Mouse (Mus musculus) WW6 (cell line): ENCODE results near the gene Gzf1.

Source experiments
- DNase-seq: peaks from one replicate; pipeline ENCODE4 v3.0.0-alpha.2; 2013; ENCODE audit warnings: low read depth, low spot score

Gene Gzf1

DNA sequence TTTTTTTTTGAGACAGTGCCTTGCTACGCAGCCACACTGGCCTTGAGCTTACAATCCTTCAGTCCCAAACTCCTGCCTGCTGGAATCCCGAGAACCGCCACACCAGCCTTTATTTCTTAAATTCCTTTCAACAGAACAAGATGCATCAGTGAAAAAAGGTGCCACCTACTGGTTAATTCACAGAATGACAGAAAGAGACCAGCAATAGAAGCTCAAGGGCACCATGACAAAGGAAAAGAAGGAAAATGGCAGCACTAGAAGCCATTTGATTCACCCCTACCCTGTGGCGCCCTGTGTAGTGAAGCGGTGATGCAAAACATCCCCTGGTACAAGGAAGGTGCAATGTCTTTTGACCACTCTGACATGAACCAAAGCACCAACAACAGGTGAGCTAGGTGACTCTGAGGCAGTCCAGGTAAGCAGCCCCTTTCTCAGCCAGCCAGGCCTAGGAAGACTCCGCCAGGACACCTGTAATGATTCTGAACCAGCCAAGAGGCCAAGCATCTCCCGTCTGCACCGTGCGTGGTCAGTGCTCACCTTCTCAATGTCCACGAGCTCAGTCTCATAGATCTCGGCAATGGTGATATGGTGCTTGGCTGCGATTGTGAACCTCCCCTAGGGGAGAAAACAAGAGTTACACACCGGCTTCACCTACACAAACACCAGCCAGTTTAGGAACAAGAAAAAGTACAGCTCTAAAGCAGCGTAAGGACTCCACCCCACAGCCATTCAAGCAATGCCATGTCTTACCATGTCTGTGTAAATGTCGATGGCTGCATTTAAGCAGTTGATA is 25.8 kb downstream of the Gzf1 start:
- no peak for DNase-seq

DNA sequence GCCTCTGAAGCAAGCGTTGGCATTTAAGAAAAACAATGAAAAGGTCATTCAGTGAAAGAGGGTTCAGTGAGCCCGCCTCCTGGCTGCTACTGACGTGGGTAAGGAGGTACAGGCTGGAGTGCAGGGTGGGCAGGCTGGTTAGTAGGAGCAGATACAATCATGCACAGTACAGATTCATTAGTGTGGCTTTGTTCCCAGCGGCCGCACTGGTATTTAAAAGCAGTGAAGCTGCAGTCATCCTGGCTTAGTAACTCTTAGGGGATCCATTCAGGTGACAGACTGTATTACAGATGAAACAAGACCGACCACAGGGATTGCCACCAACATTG is 26.3 kb downstream of the Gzf1 start:
- no peak for DNase-seq

DNA sequence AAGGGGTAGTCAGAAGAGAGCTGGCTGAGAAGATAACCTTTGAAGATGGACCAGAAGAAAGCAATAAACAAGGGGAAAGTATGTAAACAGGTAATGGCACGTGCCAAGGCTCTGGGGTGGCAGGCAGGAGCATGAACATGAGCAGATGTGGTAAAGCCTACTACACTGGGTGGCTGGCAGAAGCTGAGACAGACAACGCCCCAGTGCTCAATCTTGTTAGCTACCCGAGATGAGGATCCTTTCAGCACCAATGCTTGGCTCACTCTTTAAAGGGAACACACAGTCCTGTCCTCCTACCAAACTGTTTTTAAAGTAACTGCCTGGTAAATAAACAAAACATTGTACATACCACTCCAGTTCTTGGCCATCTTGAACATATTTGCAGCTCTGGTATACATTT is 31.5 kb downstream of the Gzf1 start:
- no peak for DNase-seq

DNA sequence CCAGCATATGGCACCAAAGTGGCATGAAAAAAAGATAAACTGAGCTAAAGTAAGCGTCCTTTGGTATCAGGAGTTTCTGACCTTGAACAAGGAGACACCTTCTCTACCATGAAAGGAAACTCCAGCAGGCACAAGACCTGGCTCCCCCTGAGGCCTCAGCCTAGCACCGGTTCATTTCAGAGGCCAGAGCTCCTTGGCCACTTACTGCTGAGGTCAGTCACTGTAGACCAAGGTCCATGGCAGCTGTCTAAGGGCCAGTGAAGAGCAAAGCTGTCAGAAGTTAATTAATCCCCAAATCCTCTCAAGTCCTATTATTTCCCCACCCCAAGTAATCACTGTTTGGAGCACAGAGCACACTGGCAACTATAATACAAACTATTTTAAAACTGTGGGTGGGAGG is 36.2 kb downstream of the Gzf1 start:
- no peak for DNase-seq

DNA sequence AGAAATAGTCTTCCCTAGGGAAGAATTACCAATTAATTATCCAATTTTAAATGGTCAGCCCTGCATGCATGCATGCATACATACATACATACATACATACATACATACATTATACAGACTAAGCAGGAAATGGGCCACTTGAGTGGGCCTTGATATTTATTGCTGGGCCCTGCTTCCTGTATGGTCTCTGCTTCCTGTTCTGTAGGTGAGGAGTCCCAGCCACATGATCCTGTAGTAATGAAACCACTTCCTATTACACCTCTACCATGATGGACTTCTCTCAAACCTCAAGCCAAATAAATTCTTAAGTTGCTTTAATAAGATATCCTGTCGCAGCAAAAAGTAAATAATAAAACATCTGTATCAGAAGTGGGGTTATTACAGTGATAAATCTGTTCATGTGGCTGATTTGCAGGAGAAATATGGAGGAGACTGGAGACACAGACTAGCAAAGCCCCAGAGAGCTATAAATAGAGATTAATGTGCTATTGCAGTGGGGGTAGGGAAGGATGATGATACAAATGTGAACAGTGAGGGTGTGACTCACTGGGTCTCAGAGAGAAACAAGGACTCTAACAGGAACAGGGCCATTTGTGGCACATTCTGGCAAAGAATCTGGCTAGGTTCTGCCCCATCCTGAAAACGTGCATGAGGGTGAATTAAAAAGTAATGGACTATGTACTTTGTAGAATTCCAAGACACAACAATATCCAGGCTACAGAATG is 38.6 kb downstream of the Gzf1 start:
- no peak for DNase-seq

DNA sequence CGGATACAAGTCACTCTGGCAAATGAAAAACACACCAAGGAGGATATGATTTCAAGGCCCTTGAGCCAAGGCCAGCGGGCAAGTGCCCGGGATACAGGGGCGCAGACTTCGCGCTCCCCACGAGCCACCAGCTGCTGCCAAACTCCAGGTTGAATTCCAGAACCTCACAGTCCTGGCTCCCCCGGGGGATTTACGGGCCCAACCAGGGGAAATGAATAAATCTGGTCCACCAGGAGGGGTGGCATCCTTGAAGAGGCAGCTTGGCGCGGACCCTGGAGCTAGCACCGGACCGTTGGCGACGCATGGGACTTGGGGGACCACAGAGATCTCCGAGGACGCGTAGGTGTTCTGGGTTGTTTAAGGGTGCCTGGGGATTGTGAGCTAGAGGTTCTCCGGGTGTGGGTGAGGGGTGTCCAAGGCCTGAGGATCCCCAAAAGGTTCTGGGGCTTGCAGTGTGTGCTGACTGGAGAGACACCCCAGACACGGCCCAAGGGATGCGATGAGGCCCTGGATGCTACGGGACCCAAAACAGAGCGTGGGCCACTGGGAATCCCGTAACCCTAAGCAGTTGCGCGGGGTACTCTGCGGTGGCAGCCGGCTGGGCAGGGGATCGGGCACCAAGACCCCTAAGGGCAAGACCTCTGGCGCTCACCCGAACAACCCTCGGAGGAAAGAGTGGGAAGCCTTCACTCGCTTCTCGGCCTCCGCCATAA is 50.9 kb downstream of the Gzf1 start:
- no peak for DNase-seq

DNA sequence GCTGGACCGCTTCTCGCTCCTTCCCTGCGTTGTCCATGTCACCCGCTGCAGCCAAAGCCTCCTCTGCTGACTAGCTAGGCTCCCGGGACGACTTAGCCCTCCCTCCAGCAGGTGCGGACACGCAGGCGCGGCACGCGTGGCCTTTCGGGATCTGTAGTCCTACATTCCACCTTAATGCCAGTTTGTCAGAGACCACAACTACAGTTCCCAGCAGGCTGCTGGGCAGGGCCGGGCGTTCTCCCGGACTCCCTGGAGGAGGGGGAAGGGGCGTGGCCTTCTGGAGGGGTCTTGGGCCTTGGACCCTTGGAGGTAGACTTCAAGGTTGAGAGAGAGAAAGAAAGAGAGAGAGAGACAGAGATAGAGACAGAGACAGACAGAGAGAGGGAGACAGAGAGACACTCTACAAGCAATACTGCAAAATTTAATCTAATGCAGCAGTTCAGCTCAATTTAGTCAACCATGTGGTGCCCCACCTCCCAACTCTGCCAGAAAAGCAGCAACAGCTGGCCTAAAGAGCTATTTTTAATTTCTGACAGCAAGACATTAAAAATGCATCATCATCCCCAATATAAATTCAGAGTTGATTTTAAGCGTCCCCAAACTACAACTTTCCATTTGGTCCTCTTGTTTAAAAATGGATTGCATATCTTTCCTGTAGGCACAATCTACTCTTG is 51.6 kb downstream of the Gzf1 start, which contains the start of gene Napb:
Napb (minus strand) TSS at position 141 of the 674 bp plus-strand sequence.
- peak; percentile 81 for DNase-seq
